Mouse (Mus musculus): ENCODE measurements around the gene Spc24.

- TF ChIP-seq CTCF (IDR thresholded peaks at IDR 0.05; ENCODE audit: borderline replicate concordance, control insufficient read depth, extremely low read depth, insufficient read depth, low read length, poor library complexity) (no peak), POLR2A (IDR thresholded peaks at IDR 0.05; ENCODE audit: control insufficient read depth, extremely low read depth, insufficient read depth, low read length, poor library complexity) (no peak)
Observed at GRCm38 (mm10) chr9:21788234-21788633, 28.1 kb upstream of the Spc24 start.
